Mouse (Mus musculus): ENCODE measurements around the gene Ubash3b. TPM values are rescaled to one million over a fixed set of nuclear protein-coding genes. Genes with fewer than 3 reads are reported as not detected.

The Ubash3b gene
- total RNA-seq, 2 experiments from 2014 or later: 6.2 to 6.9 TPM

DNA sequence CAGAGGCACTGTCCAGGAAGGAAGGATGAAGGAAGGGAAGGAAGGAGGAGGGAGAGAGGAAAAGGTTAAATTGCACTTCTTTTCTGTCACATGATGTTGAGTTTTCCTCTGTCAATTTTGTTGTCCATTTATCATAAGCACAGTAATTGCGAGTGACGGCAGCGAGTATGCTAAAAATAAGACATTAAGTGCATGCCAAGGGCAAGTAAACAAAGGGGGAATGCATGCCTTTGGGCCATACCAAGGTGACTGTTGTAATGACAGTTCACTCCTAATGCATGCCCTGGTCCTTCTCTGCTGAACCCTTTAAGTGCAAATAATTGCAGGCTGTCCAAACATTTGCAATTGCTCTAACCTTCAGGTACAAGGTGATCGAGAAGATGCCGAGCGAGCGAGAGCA lies 70.3 kb downstream of the Ubash3b start:
- DNase-seq: no peak

DNA sequence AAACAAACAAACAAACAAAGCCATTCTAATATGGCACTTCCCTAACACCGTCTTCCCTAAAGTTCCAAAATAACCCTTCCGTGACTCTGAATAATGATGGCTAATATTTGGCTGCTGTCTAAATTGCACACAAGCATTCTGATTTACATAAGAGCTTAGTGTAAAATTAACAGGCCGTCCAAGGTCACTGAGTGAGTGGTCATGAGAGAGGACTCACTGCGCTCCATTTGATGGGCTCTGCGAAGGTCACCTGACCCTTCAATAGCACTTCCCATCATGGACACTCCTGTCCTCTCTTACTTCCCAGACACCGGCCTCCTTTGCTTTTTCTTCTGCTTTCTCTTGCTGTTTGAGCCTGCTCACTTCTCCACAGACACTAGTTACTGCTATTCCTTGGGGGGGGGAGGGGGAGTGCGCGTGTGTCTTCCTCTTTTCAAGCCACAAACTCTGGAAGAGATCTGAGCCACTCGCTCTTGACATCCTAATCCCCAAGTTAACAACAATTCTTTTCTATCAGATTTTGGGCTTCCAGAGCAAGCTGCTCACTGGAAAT lies 73.6 kb downstream of the Ubash3b start:
- DNase-seq: no peak

DNA sequence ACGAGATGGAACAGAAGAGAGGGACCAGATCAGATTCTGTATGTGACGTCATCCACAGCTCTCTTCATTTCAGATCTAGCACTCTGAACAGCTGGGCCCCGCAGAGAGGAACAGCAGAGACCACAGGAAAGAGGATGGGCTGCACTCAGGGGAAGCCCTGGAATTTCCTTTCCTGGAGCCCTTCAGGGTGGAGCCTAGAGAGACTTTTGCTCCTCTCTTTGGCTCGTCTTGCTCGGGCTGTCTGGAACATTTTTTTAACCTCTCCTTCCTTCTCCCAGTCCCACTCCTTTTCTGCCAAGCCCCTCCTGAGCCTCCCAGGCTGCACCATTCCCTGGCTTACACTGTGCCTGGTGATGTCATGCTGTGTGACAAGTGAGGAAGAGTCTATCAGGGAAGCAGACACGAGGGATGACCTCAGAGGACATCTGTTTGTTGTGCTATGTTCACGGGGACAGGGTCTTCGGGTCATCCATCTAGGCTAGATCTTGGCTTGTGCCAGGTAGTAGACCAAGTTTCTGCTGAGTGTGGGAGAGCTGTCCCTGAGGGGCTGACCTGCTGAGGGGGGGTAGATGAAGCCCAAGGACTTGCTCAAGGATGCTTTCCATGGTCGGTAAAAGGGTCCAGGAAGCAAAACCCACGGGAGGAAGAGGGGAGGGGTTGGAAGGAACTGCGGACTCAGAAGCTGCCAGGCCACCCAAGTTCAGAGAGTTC lies 77.2 kb downstream of the Ubash3b start:
- DNase-seq: peak; percentile 69

DNA sequence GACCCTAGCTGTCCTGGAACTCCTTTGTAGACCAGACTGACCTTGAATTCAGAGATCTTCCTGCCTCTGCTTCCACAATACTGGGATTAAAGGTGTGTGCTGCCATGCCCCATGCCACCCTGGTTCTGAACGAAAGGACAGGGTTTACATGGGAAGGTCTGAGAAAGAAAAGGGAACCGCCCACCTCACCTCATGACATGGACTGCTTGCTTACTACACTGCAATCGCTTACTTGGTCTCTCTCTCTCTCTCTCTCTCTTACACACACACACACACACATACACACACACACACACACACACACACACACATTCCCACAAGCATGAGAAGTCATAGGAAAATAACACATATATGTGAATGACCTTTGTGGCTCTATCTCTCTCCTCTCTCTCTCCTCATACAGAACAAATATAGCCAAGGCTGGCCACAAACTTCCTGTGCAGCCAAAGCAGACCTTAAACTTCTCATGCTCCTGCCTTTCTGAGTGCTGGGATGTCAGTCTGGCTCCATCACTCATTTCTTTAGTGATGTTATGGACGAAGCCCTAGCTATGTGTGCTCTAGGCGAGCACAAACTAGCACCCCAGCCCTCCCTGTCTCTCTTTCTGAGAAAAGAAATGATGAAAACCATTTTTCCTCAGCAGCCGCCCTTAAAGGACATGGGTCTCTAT lies 78.0 kb downstream of the Ubash3b start:
- no peak for DNase-seq

DNA sequence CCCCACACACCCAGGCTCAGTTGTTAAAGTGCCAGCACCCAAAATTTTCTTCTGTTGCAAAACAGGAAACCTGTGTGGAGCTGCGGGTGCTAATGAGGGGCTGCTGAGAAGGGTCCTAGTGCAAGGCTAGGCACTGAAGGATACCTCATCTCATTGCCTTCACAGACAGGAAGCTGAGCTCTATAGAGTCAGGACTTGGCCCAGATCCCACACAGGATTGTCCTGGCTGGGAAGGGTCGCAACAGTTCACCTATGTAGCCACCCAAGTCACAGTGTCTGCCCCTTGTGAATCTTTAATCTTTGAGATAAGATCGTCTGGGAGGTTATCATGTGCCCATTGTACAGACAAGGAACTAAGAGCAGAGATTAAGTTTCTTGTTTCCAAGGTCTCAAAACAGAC lies 78.6 kb downstream of the Ubash3b start:
- DNase-seq: no peak

DNA sequence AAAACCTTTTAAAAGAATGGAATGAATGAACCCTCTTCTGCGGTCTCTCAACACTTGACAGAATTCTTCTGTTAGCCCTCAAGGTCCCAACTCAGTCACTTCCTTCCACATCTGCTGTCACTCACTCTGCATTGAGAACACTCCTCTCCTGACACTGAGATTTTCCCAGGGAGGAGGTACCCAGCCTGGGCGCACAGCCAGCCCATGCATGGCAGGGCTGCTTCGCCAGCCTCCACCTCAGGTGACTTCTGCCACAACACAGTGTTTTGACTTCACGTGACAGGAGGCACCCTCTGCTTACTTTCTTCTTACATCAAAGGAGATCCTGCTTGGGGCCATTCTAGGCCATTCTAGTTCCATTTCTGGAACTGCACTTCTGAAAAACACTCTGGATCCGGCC lies 80.6 kb downstream of the Ubash3b start:
- peak; percentile 62 for DNase-seq

DNA sequence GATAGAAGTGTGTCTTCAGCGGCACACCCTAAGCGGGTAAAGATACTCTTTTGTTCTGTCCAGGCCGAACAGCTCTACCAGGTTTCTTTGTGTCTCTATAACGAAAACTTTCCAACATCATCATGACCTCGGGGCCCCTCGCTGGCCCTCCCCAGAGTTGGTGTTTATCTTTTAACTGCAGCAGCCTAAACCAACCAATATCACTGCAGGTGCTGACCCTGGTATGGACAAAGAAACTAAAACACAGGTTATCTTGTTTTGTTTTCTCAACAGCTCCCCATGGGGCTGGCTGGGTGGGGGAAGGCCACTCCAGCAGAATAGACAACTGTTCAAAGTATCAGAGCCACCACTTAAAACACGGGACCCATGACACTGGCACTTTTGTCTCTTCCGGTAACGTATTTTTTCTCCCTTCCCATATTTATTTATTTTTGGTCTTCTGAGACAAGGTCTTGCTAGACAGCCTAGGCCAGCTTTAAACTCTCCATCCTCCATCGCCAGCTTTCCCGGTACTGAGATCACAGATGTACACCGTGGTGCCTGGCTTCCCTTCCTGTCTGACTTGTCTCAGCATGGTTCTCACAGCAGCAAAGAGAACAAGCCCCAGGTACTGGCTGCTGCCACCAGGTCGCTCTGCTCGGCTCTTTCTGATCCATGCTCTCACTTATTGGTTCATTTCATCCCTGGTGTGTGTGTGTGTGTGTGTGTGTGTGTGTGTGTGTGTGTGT lies 81.9 kb downstream of the Ubash3b start:
- no peak for DNase-seq

DNA sequence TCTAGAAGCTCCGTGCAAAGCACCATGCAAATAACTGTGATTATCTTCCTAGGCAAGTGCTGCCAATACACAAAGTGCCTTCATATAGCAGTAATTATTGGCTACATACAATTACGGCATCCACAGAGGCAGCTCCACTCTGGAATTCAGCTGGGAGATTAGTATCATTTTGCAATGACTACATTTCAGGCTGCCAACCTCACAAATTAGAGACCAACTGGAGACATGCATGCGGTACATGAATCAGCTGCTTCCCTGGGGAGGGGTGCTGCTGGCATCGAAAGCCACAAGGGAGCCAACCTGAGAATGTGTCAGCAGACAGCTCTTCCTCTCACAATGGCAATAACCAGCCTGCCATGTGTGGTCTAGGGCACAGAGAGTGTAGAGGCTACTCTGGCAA lies 83.3 kb downstream of the Ubash3b start:
- no peak for DNase-seq

DNA sequence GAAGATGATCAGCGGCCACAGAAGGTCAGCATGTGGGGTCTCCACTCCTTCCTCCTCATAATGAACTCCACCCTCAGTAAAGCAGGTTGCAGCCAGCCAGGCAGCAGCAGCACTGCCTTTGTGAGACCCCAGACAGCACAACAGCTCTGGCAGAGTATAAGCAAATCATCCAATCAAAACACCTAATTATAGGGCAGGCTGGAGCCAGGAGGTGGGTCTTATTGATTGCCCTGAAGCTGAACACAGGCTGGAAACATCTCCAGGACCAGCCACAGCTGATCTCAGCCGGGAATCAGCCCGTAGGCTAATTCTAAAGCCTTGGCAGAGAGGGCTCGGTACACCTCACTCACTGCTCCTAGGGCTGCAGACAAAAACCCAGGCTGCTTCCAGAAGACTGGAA lies 85.3 kb downstream of the Ubash3b start:
- no peak for DNase-seq

DNA sequence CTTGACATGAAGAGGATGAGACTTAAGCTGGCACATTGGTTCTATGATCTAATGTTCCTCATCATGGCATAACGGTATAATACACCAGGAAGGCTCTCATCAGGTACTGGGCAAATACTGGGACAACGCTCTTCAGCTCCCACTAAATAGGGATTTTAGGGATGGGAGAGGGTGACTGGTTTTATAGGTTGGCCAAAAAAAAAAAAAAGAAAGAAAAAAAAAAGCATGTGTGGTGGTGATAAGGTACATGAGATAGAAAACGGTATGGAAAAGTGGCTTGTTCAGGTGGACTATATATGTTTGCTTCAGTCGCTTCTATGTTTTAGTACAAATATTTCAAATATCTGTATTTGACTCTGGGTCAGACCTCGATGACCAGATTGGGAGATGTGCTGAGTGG lies 86.0 kb downstream of the Ubash3b start:
- no peak for DNase-seq

DNA sequence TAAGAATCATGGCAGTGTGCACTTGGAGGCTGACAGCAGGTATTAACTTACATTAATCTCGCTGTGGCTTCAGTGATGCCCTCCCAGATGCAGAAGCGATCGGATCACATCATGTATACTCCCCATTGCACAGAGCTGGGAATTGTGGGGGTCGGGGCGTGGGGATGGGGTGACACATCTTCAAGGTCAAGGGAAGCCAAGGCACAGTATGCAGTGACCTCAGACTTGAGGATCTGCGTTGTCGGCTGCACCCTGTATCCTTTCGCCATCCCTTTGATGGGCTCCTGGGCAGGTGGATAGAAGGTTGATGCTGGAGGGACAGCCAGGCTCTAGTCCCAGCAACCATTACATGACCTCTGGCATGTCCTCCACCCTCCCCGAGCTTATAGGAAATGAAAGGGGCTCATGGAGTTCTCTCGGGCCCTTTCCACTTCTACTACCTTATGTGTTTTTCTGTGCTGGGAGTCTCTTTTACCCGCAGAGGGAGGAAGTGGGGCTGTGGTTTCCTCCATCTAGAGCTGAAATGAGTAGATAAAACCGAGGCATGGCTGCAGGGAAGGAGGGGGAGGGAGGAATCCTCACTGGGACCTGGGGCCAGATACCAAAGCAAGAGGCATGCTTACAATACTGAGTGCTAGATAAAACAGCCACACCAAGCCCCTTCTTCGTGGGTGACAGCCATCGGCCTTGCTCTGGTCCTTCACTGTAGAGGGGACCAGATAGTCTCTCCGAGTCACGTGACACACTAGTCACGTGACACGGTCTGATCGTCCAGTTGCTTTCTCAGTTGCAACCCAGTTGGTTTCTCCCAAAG lies 88.1 kb downstream of the Ubash3b start:
- no peak for DNase-seq

DNA sequence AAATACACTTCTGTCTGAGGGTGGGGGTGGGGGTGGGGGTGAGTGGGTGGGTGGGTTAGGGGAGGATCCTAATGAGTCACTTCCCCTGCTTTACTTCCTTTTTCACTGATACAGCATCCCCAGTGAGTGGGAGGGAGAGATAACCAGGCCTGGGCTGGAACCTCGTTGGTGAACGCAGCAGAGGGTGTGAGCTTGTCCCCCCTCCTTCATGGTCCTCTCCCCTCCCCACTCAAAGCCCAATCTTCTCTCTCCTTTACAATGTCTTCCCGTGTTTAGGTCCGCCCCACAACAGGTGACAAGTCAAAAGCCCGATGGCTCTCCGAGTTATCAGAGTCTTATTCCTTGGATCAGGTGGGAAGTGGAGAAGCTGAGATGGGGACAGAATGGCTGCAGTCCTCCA lies 88.7 kb downstream of the Ubash3b start:
- no peak for DNase-seq

DNA sequence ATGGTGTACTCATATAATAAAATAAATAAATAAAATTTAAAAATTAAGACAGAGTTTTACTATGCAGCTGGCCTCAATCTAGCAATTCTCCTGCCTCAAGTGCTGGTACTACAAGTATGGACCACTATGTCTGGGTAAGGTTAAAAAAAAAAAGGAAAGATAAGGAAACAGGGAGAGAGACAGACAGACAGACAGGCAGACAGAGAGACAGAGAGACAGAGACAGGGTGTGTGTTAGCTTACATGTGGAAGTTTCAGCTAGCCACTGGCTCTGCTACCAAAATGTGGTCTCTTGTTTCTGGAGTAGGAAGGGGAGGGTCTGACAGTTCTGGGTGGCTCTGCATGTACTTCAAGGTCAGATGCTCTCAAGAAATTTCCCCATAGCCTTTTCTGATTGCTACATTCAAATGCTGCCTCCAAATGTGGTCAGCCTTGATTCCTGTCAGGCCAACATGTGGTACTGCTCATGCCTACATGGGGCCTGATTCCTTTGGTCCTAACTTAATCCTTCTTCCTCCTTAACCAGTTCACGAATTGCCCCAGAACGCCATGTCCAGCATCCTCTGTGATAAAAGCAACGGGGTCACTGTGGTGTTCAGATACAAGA lies 89.5 kb downstream of the Ubash3b start:
- no peak for DNase-seq

DNA sequence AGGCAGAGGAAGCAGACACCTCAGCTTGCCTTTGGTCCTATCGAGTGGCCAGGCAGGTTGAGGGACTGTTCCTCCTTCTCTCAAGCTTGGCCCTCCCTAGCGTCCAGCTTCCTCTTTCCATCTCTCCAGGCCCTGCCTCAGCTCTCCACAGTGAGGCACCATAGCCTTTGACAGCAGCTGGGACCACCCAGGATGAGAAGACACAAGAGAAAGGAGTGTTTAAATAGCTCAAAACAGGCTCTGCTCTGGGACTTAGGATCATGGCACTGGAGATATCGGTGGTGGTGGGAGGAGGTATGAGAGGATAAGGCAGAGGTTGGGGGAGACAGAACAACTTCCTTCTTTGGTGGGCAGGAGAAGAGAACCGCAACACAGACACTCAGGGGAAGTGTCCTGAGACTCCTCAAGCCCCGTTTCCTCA lies 90.7 kb downstream of the Ubash3b start:
- no peak for DNase-seq

DNA sequence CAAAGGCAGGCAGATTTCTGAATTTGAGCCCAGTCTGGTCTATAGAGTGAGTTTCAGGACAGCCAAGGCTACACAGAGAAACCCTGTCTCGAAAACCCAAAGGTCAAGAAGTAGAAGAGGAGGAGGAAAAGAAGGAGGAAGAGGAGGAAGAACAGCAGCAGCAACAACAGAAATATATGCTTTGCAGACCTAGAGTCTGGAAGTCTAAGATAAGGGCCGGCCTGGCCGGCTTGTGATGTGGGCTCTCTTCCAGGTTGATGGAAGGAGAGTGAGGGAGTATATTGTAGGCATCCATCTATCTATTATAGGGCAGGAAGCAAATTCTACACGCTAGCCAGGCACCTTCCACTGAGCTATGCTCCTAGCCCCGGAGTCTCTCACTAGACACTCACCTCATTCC lies 92.0 kb downstream of the Ubash3b start:
- no peak for DNase-seq

DNA sequence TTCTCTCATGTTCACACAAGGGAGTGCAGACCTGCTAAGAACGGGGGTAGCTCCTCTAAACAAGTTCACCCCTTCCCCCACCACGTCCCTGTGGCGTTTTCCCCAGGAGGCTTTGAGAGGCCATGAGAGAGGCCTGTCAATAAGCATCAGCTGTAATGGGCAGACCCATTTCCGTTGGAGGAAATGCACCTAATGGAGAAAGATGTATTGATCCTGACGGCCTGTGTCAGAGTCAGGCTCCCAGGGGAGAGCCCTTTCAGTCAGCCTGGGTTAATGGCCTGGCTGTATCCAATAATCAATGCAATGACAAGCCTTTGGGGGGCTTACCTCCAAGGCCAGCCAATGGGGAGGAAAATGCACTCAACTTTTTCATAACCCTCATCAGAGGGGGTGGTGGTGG lies 100.1 kb downstream of the Ubash3b start:
- no peak for DNase-seq

DNA sequence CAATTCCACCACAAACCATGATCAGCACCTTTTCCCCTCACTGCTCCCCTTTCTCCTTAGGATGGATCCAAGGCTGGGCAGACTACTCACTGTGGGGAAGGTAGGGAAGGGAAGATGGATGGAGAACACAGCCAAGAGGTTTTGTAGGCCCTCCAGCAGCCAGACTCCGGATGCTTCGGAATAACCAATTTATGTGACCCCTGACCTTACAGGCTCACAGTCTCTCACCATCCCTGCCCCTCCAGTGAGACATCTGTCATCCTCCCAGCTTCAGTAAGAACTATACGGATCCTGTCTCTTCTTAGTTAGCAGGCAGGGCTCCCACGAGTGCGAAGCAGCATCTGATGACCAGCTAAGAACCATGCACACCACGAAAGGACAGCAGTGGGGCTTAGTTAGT lies 100.9 kb downstream of the Ubash3b start:
- no peak for DNase-seq

DNA sequence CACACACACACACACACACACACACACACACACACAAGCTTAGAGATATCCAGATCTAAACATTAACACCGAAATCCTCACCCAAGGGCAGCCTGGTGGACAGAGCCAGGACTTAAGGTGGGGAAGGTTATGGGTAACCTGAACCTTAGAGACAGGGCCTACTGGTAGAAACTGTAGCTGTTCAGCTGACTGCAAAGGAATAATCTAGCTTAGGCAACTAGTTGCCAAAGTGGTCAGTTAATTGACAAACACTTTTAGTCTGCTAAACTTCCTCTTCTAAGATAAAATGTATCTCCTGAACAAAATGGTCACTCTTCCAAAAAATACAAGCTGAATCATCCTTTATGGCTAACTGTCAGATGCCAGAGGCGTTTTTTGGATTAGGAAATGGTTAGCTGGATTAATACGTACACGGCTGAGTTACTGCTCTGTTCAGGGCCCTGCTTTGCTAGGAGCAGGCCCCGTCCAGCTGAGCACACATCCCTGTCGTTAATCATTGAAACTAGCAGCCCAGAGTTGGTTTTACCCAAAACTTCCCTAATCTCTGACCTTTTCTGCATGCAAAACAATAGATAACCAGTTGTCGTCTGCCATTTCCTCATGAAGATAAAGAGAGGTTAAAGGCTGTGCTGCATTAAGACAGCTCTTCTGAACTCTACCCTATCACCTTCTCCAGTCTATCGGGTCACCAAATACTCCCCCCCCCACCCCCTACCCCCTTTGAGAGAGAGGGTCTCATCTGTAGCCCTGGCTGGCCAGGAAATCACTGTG lies 102.5 kb downstream of the Ubash3b start:
- DNase-seq: no peak

DNA sequence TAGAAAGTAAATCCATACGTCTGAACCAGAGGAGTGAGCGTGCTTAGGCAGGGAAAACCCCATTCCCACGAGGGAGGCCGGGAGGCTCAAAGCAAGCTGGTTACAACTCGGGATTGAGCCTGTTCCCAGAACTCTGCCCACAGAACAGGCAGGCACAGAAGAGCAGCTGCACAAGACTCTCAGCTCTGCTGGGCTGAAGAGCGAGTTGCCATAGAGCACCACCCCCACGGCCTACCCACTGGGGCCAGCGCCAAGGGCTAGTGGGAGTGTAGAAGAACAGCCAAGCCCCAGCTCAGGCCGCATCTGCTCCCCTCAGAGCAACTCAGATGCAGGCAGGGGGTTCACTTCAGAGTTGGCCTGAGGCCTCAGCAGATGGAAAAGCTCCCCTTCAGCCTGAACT lies 107.3 kb downstream of the Ubash3b start:
- DNase-seq: peak; percentile 17

DNA sequence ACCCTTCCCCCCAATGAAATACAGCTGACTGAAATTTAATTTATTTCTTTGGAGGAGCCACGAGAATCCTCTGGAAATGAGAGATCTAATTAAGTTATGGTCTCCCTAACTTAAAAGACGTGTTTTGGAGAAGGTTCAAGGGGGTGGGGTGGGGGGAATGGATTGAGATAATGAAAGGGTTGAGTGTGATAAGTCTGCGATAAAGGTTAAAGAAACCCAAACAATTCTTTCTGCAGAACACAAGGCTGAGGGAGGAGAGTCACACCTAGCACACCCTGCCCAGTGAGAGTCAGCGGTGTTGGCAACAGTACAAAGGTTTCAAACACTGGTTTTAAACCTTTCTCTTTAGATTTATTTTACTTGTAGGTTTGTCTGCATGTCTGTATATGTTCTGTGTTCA lies 108.0 kb downstream of the Ubash3b start:
- no peak for DNase-seq
